Mouse (Mus musculus) hindbrain, embryonic 15.5 days (tissue): ENCODE results near the gene Lypla2. TPM values are rescaled to one million over a fixed set of nuclear protein-coding genes. Genes with fewer than 3 reads are reported as not detected.

ENCODE experiments used
- ATAC-seq: fragments of 200-750 bp; cut with Nextera tagmentation; 2 replicates; pipeline ENCODE4 v1.8.0; 2017; ENCODE audit warnings: low read depth, moderate number of reproducible peaks, moderate TSS enrichment; ENCODE audit not compliant: low FRiP score
- H3K27ac ChIP-seq: fragments of 300-500 bp; sonication (generic); replicated peaks from 2 replicates; pipeline ENCODE4 v1.5.1; 2015; ENCODE audit warnings: mild to moderate bottlenecking, inconsistent platforms
- H3K27me3 ChIP-seq: fragments of 300-500 bp; sonication (generic); 2 replicates; pipeline ENCODE4 v1.6.1; 2015; ENCODE audit warnings: control low read depth, inconsistent platforms
- H3K36me3 ChIP-seq: fragments of 300-500 bp; sonication (generic); 2 replicates; pipeline ENCODE4 v1.6.1; 2015; ENCODE audit warnings: control low read depth, inconsistent platforms
- H3K4me1 ChIP-seq: fragments of 300-500 bp; sonication (generic); replicated peaks from 2 replicates; pipeline ENCODE4 v1.6.1; 2015; ENCODE audit warnings: control low read depth, inconsistent platforms
- H3K4me2 ChIP-seq: fragments of 300-500 bp; sonication (generic); 2 replicates; pipeline ENCODE4 v1.6.1; 2015; ENCODE audit warnings: moderate library complexity, mild to moderate bottlenecking, inconsistent platforms
- H3K4me3 ChIP-seq: fragments of 300-500 bp; sonication (generic); 2 replicates; pipeline ENCODE4 v1.5.1; 2015; ENCODE audit warnings: mild to moderate bottlenecking, inconsistent platforms
- H3K9ac ChIP-seq: fragments of 300-500 bp; sonication (generic); 2 replicates; pipeline ENCODE4 v1.6.1; 2015; ENCODE audit warnings: inconsistent platforms
- H3K9me3 ChIP-seq: fragments of 300-500 bp; sonication (generic); 2 replicates; pipeline ENCODE4 v1.6.1; 2016; ENCODE audit warnings: control low read depth, inconsistent platforms
- WGBS: fragments of 180-500 bp; shearing (Covaris S2); methylation state at CpG from one replicate; pipeline ENCODE4 v1.1.7; 2015; 5-methylcytosine and 5-hydroxymethylcytosine counted together
- polyA plus RNA-seq: library from polyadenylated mRNA; unstranded; fragments of >200 nt; fragmentation: Nextera tagmentation; extraction: Ambion mirVana; gene quantifications from 2 replicates; pipeline ENCODE4 v1.2.1, GENCODE M21; 2015

Lypla2 gene
- polyA plus RNA-seq, 1 experiment from 2014 or later = 214 TPM

DNA sequence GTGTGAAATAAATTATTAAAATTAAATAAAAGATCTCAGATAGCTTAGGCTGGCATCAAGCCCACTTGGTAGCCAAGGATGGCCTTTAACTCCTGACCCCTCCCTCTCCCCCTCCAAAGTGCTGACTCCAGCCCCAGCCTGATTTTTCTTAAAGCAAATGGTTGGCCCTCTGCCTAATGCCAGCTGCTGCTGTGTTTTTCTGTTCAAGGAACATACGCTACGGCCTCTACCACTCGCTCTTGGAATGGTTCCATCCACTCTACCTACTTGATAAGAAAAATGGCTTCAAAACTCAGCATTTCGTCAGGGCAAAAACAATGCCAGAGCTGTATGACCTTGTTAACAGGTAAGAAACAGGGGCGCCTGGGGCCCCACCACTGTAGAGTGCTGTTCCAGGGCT lies 47.1 kb downstream of the Lypla2 start:
- ATAC-seq = no peak
- Histone ChIP-seq H3K9ac (no peak overlapping the region), H3K4me2 (no peak overlapping the region), H3K4me3 (no peak overlapping the region), H3K9me3 (no peaks in the 10 kb centered on the region), H3K4me1 (peaks cover 16% of the 10 kb centered on the region), H3K27me3 (no peaks in the 10 kb centered on the region), H3K27ac (no peak overlapping the region), H3K36me3 (0 out of 2 replicates have a peak, but pooled peaks cover 3% of the 10 kb centered on the region)
- 83% methylated on average over 5 of the region's 5 CpGs for WGBS

DNA sequence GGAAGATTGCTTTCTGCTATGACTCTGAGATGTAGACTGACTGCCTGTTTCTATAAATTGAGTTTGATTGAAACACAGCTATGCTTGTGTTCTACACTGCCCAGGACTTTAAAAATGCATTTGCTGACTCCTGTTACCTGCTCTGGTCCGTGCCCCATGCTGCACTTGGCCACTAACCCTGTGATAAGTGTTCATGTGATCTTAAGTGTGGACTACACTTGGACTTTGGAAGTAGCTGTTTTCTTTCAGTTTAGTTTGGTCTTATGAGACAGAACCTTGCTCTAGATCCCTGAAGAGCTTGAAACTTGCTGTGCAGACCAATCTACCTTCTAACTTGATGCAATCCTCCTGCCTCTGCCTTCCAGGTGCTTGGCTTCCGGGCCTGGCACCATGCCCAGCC lies 48.0 kb downstream of the Lypla2 start:
- H3K4me3 ChIP-seq = no peak overlapping the region
- H3K9me3 ChIP-seq = no peaks in the 10 kb centered on the region
- no peak for ATAC-seq
- no peak overlapping the region for H3K4me2 ChIP-seq
- no peak overlapping the region for H3K27ac ChIP-seq
- no peaks in the 10 kb centered on the region for H3K27me3 ChIP-seq
- 93% methylated on average over 2 of the region's 2 CpGs for WGBS
- H3K4me1 ChIP-seq = peaks cover 16% of the 10 kb centered on the region
- no peak overlapping the region for H3K9ac ChIP-seq
- 0 out of 2 replicates have a peak, but pooled peaks cover 3% of the 10 kb centered on the region for H3K36me3 ChIP-seq

DNA sequence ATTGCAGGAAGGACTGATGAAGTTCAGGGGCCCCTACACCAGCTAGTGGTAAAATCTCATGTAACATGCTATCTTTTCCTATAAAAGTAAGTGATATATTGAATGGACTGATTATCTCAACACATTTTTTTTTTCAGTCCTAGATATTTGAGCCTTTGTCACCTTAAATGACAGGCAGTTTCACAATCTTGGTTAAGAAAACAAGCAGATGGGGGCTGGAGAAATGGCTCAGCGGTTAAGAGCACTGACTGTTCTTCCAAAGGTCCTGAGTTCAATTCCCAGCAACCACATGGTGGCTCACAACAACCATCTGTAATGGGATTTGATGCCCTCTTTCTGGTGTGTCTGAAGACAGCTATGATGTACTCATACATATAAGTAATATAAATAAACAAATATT lies 50.2 kb downstream of the Lypla2 start:
- H3K4me1 ChIP-seq = peaks cover 16% of the 10 kb centered on the region
- peak overlapping the region; percentile 83 for H3K4me2 ChIP-seq
- no peak overlapping the region for H3K27ac ChIP-seq
- H3K4me3 ChIP-seq = peak overlapping the region; percentile 65; the same call in 1 of the 2 replicates
- WGBS = 87% methylated on average over 1 of the region's 1 CpGs
- no peaks in the 10 kb centered on the region for H3K27me3 ChIP-seq
- ATAC-seq = no peak
- H3K36me3 ChIP-seq = 0 out of 2 replicates have a peak, but pooled peaks cover 3% of the 10 kb centered on the region
- H3K9ac ChIP-seq = no peak overlapping the region; the same call in 1 of the 2 replicates
- H3K9me3 ChIP-seq = no peaks in the 10 kb centered on the region

DNA sequence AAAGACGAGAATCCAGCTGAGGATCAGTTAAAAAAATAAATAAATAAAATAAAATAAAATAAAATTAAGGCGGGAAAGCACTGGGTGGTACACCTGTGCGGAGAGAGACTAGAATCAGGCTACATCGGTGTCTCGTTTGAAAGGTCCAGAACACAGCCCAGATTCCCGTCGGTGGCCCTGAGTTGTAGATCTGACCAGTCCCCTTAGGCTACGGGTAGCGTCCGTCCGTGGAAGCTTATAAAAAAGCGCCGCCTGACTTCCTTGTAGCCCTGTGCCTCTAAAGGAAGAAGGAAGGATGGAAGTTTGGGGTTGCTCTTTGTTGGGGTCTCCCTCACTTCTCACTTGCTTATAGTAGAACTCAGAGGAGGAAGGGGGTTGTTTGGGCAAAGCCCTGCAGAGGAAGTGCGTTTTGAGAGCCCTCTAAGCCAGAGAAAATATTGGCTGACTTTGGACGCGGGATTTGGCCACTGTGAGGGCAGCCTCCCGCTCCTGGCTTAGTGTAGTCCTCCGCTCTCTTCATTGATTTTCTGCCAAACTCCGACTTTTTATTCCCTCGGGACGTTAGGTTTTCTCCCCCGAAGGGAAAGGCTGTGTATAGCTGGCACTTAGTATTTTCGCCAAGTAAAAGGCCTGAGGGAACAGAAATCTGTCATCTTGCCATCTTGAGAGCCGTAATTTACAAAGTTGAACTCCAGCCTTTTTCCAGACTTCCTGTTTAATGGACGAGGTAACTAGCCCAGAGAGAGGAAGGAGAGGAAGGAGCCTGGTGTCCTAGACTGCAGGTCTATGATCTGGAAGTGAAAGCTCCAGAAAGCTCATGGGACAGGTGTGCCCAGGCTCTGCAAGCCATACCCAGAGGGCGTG lies 50.9 kb downstream of the Lypla2 start:
- Histone ChIP-seq H3K9me3 (no peaks in the 10 kb centered on the region), H3K27ac (peak overlapping the region; percentile 81), H3K4me3 (peak overlapping the region; percentile 65), H3K36me3 (0 out of 2 replicates have a peak, but pooled peaks cover 3% of the 10 kb centered on the region), H3K4me1 (peaks cover 16% of the 10 kb centered on the region), H3K9ac (peak overlapping the region; percentile 73), H3K4me2 (peak overlapping the region; percentile 83), H3K27me3 (no peaks in the 10 kb centered on the region)
- ATAC-seq = no peak
- 6% methylated on average over 26 of the region's 26 CpGs for WGBS

DNA sequence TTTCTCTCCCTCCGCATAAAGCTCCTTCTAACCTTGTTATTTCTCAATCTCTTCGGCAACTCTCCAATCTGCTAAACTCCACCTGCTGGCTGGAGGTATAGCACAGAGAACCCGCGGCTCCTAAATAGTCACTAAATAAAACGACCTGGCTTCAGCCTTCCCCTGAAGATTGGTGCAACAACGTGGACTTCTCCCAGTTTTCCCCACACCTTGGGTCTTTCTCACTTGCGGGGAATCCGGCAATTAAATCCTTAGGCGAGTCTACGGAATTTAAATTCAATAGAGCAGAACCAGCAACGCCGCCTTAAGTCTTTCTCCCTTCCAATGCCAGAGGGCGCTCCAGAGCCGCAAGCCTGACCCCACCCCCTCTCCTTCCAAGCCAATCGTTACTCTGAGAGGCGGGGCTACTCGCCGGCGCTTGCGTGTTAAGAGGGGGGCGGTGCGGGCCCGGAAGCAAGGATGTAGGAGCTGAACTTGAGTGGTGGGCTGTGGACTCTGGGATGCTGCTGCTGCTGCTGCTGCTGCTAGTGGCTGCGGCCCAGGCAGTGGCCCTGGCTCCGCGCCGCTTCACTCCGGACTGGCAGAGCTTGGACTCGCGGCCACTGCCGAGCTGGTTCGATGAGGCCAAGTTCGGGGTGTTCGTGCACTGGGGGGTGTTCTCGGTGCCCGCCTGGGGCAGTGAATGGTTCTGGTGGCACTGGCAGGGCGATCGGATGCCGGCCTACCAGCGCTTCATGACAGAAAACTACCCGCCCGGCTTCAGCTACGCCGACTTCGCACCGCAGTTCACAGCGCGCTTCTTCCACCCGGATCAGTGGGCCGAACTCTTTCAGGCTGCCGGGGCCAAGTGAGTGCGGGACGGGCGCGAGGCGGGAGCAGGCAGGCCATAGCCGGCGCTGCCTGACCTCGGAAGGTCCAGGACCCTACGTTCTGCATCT lies 51.9 kb downstream of the Lypla2 start, which contains the start of gene Fuca1:
Gene Fuca1 (plus strand): TSS at position 432 of the 938 bp plus-strand sequence.
- ATAC-seq = peak; percentile 97
- Histone ChIP-seq H3K36me3 (0 out of 2 replicates have a peak, but pooled peaks cover under 1% of the 10 kb centered on the region), H3K9ac (peak within 1 kb of the TSS; percentile 73), H3K4me1 (peaks cover 16% of the 10 kb centered on the region), H3K9me3 (no peaks in the 10 kb centered on the region), H3K27ac (peak within 1 kb of the TSS; percentile 81), H3K4me2 (peak within 1 kb of the TSS; percentile 83), H3K4me3 (peak within 1 kb of the TSS; percentile 65), H3K27me3 (no peaks in the 10 kb centered on the region)
- 1% methylated on average over 60 of the region's 60 CpGs for WGBS

DNA sequence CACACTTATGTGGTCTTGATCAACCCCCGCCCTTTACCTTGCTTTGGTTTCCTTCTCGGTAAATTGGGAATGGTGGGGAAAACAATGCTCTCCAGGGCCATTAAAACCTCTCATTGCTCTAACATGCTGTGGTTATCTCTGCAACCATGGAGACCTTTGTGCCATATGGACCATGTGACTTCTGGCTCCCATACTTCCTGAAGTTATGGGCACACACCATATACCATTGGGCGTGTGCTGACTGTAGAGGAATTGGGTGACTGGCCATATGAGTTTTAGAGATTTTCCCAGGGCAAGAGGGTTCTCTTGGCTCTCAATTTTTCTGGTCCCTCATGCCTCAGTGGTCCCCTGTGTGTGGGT lies 53.2 kb downstream of the Lypla2 start:
- Histone ChIP-seq H3K27me3 (no peaks in the 10 kb centered on the region), H3K4me3 (no peak overlapping the region), H3K36me3 (no peaks in the 10 kb centered on the region), H3K9me3 (no peaks in the 10 kb centered on the region), H3K4me1 (peaks cover 16% of the 10 kb centered on the region), H3K9ac (no peak overlapping the region), H3K4me2 (no peak overlapping the region), H3K27ac (no peak overlapping the region)
- 96% methylated on average over 3 of the region's 3 CpGs for WGBS
- ATAC-seq = no peak

DNA sequence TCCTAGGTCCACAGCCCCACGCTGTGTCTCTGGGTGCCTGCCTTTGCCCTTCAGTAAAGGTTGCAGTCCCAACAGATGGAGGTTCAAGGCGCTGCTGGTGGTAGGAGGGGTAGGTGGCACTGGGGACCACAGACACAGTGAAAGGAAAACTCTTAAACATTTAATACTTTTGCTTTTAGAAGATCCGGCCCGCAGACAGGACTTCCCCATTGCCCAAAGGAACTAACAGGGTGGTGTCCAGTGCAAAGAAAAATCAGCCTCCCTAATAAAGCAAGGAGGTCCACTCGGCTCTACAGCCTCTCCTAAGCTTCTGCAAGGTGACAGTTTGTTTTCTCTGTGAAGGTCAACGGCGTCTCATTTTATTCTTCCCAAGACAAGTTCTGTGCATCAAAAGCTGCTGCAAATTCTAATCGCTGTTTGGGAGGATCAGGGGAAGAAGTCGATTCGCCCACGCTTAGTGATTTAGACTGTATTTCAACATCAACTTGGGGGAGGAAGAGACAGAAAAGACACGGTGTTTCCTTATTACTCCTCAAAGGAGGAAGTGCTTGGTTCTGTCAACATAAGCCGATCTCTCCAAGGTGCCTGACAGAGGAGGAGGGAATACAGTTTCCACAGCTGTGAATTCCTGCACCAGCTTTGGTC lies 53.7 kb downstream of the Lypla2 start:
- H3K4me3 ChIP-seq = no peak overlapping the region
- no peaks in the 10 kb centered on the region for H3K36me3 ChIP-seq
- no peak overlapping the region for H3K9ac ChIP-seq
- no peaks in the 10 kb centered on the region for H3K27me3 ChIP-seq
- no peak for ATAC-seq
- H3K27ac ChIP-seq = no peak overlapping the region
- H3K9me3 ChIP-seq = no peaks in the 10 kb centered on the region
- H3K4me1 ChIP-seq = peaks cover 16% of the 10 kb centered on the region
- no peak overlapping the region for H3K4me2 ChIP-seq
- 92% methylated on average over 13 of the region's 13 CpGs for WGBS

Other genes with a start within 250 kb of the Lypla2 start
- gene Il22ra1, start 244.5 kb downstream of the Lypla2 start, polyA plus RNA-seq = not detected in 2 replicates
- gene Myom3, start 212.9 kb downstream of the Lypla2 start, polyA plus RNA-seq = 0.31 and 0.38 TPM in 2 replicates
- 164 and 168 TPM in 2 replicates for gene Srsf10, start 116.9 kb downstream of the Lypla2 start, polyA plus RNA-seq
- 97.7 and 97.9 TPM in 2 replicates for gene Pnrc2, start 98.8 kb downstream of the Lypla2 start, polyA plus RNA-seq
- gene Cnr2, start 77.2 kb downstream of the Lypla2 start, polyA plus RNA-seq = 0.05 and 0.26 TPM in 2 replicates
- gene Fuca1, start 51.9 kb downstream of the Lypla2 start, polyA plus RNA-seq = 63.5 and 72.8 TPM in 2 replicates
- 58.9 and 61.5 TPM in 2 replicates for gene Hmgcl, start 26.2 kb downstream of the Lypla2 start, polyA plus RNA-seq
- gene Gale, start 8.9 kb downstream of the Lypla2 start, polyA plus RNA-seq = 43.8 and 48.1 TPM in 2 replicates
- gene Pithd1, start 14.6 kb upstream of the Lypla2 start, polyA plus RNA-seq = 63.6 and 66.4 TPM in 2 replicates
- 26.9 and 27.2 TPM in 2 replicates for gene Eloa, start 49.1 kb upstream of the Lypla2 start, polyA plus RNA-seq
- gene Rpl11, start 80.8 kb upstream of the Lypla2 start, polyA plus RNA-seq = 257 and 270 TPM in 2 replicates
- gene Id3, start 170.9 kb upstream of the Lypla2 start, polyA plus RNA-seq = 208 TPM in 2 replicates
- 2.8 and 3.6 TPM in 2 replicates for gene E2f2, start 199.8 kb upstream of the Lypla2 start, polyA plus RNA-seq
- 5.8 and 6.5 TPM in 2 replicates for gene Asap3, start 233.7 kb upstream of the Lypla2 start, polyA plus RNA-seq